Mouse (Mus musculus): Measurements from ENCODE around the gene Pkp1. TPM values are rescaled to one million over a fixed set of nuclear protein-coding genes. Genes with fewer than 3 reads are reported as not detected.

The Pkp1 gene
- polyA plus RNA-seq, 1 experiment from 2014 or later, result 0.03 TPM

DNA sequence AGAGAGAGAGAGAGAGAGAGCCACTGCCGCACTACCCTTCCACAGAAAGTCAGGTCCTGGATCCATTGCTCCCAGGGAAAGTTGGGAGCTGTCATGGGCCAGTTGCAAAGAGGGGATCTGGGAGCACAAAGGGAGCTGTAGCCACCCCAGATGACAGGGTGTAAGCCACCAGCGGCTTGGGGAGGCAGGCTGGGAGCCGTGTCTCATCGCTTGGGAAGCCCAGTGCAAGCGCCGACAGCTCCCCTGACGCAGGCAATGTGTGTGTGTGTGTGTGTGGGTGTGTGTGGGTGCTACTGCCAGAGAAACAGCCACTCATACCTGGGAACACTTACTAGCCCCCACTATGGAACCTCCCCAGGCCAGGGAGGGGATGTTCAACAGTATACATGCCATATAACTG is 23.1 kb upstream of the Pkp1 start:
- POLR2A ChIA-PET, result no interaction called here
- DNase-seq (ENCODE audit: low read depth, low spot score), result no peak
- H3K27me3 ChIP-seq, result no peaks in the 10 kb centered on the region
- ATAC-seq, result no peak
- in situ Hi-C loops (cut with MboI; ENCODE audit: low pct_unique_long_range_greater_than_20kb), result no loop called here
- CTCF ChIA-PET, result interaction anchor here (1.6 to 4.2 kb wide), 3 partner anchors 8 to 95 kb away, joined by 4 to 28 read pairs (median 20); no protein-coding TSS in a partner anchor
- no peak for TF ChIP-seq CTCF (IDR thresholded peaks at IDR 0.05)

- ChIA-PET CTCF (interaction anchor here (1.2 to 1.6 kb wide), 2 partner anchors 77 to 90 kb away, joined by 3 to 4 read pairs; no protein-coding TSS in a partner anchor), POLR2A (no interaction called here)
- ATAC-seq (no peak), DNase-seq (ENCODE audit: low read depth, low spot score) (no peak)
- TF ChIP-seq CTCF (IDR thresholded peaks at IDR 0.05), result no peak
- no peaks in the 10 kb centered on the region for H3K27me3 ChIP-seq
- in situ Hi-C loops (cut with MboI; ENCODE audit: low pct_unique_long_range_greater_than_20kb), result no loop called here
These were observed 22.4 kb upstream of the Pkp1 start for GRCm38 (mm10) chr1:135941259-135942006.

DNA sequence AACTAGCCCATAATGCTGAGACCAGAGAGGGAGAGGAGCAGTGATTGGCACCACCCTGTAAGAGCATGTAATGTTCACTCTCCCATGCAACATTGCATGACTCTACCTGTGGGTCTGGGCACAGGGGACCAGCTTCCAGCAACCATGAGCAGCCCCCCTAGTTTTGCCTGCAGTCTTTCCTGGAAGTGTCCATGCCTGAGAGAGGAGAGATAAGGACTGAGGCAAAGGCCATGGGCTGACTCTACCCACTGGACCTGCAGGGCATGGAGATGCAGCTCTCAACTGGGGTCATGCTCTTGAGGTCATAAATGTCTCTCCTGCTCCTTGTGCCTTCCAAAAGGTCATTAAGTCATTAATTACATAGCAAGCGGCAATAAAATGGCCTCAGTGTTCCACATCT is 17.1 kb upstream of the Pkp1 start:
- ATAC-seq (no peak), DNase-seq (ENCODE audit: low read depth, low spot score) (no peak)
- ChIA-PET CTCF (interaction anchor here (1.4 to 2.9 kb wide), 2 partner anchors 8 to 53 kb away, joined by 4 to 20 read pairs; no protein-coding TSS in a partner anchor), POLR2A (interaction anchor here (1.2 kb wide), 2 partner anchors 16 to 73 kb away, joined by 4 read pairs; no protein-coding TSS in a partner anchor)
- no peak for TF ChIP-seq CTCF (IDR thresholded peaks at IDR 0.05)
- in situ Hi-C loops (cut with MboI; ENCODE audit: low pct_unique_long_range_greater_than_20kb), result no loop called here
- H3K27me3 ChIP-seq, result no peaks in the 10 kb centered on the region

DNA sequence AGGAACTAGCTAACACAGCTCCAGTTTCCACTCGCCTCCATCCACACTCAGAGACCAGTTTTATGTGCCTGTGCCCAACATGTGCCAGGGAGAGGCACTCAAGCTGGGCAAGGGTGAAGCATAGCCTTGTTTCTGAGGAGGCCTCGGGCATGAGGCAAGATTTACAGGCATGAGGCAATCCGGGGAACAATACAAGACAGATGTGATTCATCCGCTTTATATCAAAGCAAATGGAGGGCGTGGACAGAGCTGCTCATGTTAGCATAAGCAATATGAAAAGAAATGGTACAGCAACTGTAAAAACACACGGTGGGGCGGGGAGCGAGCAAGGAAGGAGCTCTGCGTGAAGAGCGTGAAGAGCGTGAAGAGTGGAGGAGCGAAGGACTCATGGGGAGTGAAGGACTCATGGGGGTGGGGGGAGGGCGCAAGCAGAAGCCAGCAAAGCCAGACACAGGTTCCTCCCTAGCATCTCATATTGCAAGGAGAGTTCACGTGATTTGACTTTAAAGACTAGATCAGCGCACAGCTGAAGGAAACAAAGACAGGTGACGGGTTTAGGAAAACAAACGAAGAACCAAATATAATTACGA is 14.8 kb upstream of the Pkp1 start:
- H3K27me3 ChIP-seq, result no peaks in the 10 kb centered on the region
- ATAC-seq (peak; percentile 60), DNase-seq (ENCODE audit: low read depth, low spot score) (no peak)
- in situ Hi-C loops (cut with MboI; ENCODE audit: low pct_unique_long_range_greater_than_20kb), result no loop called here
- CTCF ChIA-PET, result interaction anchor here (2.9 kb wide), 1 partner anchor 10 kb away, joined by 20 read pairs; no protein-coding TSS in a partner anchor
- TF ChIP-seq CTCF (IDR thresholded peaks at IDR 0.05), result no peak
- POLR2A ChIA-PET, result no interaction called here

- in situ Hi-C loops (cut with MboI; ENCODE audit: low pct_unique_long_range_greater_than_20kb), result no loop called here
- peak; percentile 68 for DNase-seq (ENCODE audit: low read depth, low spot score)
- ChIA-PET CTCF (interaction anchor here (1.3 kb wide), 1 partner anchor 79 kb away, joined by 3 read pairs; no protein-coding TSS in a partner anchor), POLR2A (interaction anchor here (0.6 kb wide), 1 partner anchor 470 kb away, joined by 4 read pairs; no protein-coding TSS in a partner anchor)
- TF ChIP-seq CTCF (IDR thresholded peaks at IDR 0.05), result no peak
- H3K27me3 ChIP-seq, result no peaks in the 10 kb centered on the region
- no peak for ATAC-seq
These were observed 10.9 kb upstream of the Pkp1 start for GRCm38 (mm10) chr1:135929876-135930275.

DNA sequence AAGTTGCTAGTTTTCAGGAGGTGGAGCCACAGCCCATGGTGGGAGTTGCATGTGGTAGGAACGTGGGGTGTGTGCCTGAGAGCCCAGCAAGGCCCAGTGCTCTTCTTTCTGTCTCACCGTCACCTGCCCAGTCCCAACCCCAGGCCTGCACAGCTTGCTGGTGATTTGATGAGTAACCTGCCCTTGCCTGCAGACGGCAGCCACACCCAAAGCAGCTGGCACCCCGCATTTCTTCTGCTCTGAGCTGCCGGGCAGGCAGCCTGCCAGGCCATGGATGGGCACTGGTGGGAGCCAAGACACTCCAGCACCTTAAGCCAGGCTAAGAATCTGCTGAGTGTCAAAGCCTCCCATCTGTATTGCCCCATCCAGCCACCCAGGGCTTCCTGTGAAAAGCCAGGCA is 6.8 kb upstream of the Pkp1 start:
- in situ Hi-C loops (cut with MboI; ENCODE audit: low pct_unique_long_range_greater_than_20kb), result no loop called here
- TF ChIP-seq CTCF (IDR thresholded peaks at IDR 0.05), result no peak
- H3K27me3 ChIP-seq, result no peaks in the 10 kb centered on the region
- CTCF ChIA-PET, result no interaction called here
- peak; percentile 56 for DNase-seq (ENCODE audit: low read depth, low spot score)
- POLR2A ChIA-PET, result no interaction called here
- peak; percentile 28 for ATAC-seq

DNA sequence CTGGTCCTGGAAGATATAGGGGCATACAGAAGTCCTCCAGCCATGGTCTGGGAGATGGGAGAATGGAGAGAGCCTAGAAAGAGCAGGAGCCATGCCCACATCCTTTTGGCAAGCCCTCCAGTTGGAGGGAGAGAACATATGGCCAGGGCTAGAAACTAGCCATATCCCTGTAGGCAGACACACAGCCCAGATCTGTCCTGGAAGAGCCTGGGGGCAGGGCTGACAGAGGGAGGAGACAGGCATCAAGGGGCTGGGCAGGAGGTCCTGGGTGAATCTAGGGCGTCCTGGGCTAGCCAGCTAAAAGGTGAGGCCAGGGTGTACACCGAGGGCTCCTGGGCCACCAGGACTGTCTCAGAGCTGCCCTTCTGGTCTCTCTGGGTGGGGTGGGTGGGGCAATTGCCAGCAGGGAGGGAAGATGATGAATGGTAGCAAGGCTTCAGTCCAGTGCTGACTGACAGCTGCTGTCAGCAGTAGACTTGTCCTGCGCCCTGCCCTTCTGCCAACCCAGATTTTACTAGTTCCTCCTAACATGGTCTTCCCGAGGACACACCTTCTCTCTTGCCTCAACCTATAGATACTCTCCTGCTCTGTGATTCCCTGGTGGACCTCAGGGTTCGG is 5.5 kb upstream of the Pkp1 start:
- peaks cover 10% of the 10 kb centered on the region for H3K27me3 ChIP-seq
- no peak for TF ChIP-seq CTCF (IDR thresholded peaks at IDR 0.05)
- in situ Hi-C loops (cut with MboI; ENCODE audit: low pct_unique_long_range_greater_than_20kb), result no loop called here
- no peak for ATAC-seq
- ChIA-PET POLR2A (no interaction called here), CTCF (no interaction called here)
- DNase-seq (ENCODE audit: low read depth, low spot score), result no peak

DNA sequence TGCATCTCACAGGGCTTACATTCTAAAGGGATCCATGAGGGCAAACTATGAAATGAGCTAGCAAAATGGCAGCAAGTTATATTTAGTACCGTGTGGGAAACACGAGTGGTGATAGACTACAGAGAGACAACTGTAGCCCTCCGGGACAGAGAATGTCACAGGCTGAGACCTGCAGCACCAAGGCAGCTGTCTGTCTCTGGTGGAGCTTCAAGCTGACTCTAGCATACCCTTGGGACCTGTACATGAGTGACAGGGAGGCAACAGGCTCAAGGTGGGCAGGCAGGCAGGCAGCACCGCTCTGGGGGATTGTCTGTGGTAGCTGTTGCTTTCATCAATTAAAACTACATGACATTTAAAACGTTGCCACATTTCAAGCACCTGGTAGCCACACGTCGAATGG is 4.2 kb upstream of the Pkp1 start:
- H3K27me3 ChIP-seq, result peaks cover 22% of the 10 kb centered on the region
- in situ Hi-C loops (cut with MboI; ENCODE audit: low pct_unique_long_range_greater_than_20kb), result no loop called here
- ChIA-PET POLR2A (no interaction called here), CTCF (no interaction called here)
- TF ChIP-seq CTCF (IDR thresholded peaks at IDR 0.05), result no peak
- no peak for ATAC-seq
- DNase-seq (ENCODE audit: low read depth, low spot score), result no peak

DNA sequence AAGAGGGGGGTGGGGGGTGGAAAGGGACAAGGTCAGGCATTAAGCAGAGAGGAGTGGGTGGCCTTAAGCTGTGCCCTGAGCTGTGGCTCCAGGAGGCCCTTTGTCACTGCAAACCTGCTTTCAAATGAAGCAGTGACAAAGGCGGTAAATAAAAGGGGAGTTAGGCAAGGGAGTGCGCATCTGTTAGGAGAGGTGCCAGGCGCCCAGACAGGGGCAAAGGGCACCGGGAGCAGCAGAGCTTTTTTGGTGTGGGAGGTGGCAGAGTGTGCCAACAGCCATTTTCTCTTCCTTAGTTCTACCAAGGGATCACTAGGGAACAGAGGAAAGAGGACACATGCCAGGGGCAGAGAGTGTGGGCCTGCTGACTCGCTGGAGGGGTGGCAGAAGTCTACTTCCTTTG is 1.8 kb downstream of the Pkp1 start:
- in situ Hi-C loops (cut with MboI; ENCODE audit: low pct_unique_long_range_greater_than_20kb), result no loop called here
- POLR2A ChIA-PET, result no interaction called here
- H3K27me3 ChIP-seq, result peaks cover 39% of the 10 kb centered on the region

DNA sequence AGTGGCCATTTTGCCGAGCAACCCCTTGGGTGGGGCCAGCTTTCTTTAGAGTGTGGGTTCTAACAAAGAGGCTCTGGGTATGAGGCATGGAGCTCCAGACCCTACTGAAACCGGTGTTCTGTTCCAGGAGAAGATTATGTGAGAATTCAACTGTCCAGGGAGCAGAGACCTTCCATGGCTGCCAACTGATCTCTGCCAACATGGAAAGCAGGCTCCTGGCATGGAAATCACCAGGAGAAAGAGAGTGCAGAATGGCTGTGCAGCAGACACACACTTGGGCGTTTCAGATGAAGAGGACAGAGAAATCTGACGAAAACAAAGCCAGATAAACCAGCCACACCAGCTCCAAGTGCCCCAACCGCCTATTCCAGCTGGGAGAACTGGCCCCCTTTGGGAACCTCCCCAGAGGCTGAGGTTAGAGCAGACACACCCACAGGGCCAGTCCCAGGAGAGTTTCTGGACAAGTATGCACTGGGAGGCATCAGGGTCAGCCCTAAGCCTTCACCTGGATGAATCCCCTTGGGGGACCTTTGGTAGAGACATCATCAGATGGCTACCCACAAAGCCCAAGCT is 2.4 kb downstream of the Pkp1 start:
- POLR2A ChIA-PET, result interaction anchor here (0.7 kb wide), 1 partner anchor 24 kb away, joined by 3 read pairs; no protein-coding TSS in a partner anchor
- CTCF ChIA-PET, result interaction anchor here (1.8 kb wide), 1 partner anchor 34 kb away, joined by 7 read pairs; no protein-coding TSS in a partner anchor
- no peak for TF ChIP-seq CTCF (IDR thresholded peaks at IDR 0.05)
- in situ Hi-C loops (cut with MboI; ENCODE audit: low pct_unique_long_range_greater_than_20kb), result no loop called here
- DNase-seq (ENCODE audit: low read depth, low spot score) (no peak), ATAC-seq (no peak)
- peaks cover 42% of the 10 kb centered on the region for H3K27me3 ChIP-seq

More for the DNA sequence above, 1.8 kb downstream of the Pkp1 start:
- DNase-seq (ENCODE audit: low read depth, low spot score), result no peak
- no peak for TF ChIP-seq CTCF (IDR thresholded peaks at IDR 0.05)
- CTCF ChIA-PET, result no interaction called here
- no peak for ATAC-seq
